Mouse (Mus musculus) MEL (cell line): ENCODE measurements at regions not wholly inside any gene's neighbourhood (a gene's known extent, or its start where the extent isn't known, plus 50 kb on each side); places are given as distances from the start of the nearest gene placed in this dataset.

Source experiments
- DNase-seq: peaks from one replicate; pipeline ENCODE4 v3.0.0; 2011; ENCODE audit warnings: low read depth, low spot score
- H3K27ac ChIP-seq: 2 replicates; pipeline ENCODE4 v1.5.1; 2012; ENCODE audit warnings: low read depth, mild to moderate bottlenecking, control low read depth, low read length, moderate library complexity; ENCODE audit not compliant: control insufficient read depth
- H3K27me3 ChIP-seq, 2 experiments: fragments of 150-350 bp in 1 of 2; sonication (generic) in 1 of 2; 2 replicates each; pipeline ENCODE4 v1.6.1; 2012; ENCODE audit warnings: low read length in 2 of 2, mild to moderate bottlenecking in 2 of 2, improper control_type of control experiment in 1 of 2, moderate library complexity in 1 of 2; ENCODE audit not compliant: insufficient read depth in 2 of 2, control insufficient read depth in 1 of 2
- H3K36me3 ChIP-seq, 2 experiments: 2 replicates each; pipeline ENCODE4 v1.6.1; 2012 to 2014; ENCODE audit warnings: low read length in 2 of 2, improper control_type of control experiment in 1 of 2, inconsistent platforms in 1 of 2, mild to moderate bottlenecking in 1 of 2; ENCODE audit not compliant: insufficient read depth in 2 of 2, control insufficient read depth in 1 of 2
- H3K4me1 ChIP-seq, 2 experiments: fragments of 150-350 bp in 1 of 2; sonication (generic) in 1 of 2; 2 replicates each; pipeline ENCODE4 v1.6.1; 2012; ENCODE audit warnings: low read length in 2 of 2, improper control_type of control experiment in 1 of 2, mild to moderate bottlenecking in 1 of 2; ENCODE audit not compliant: insufficient read depth in 2 of 2, control insufficient read depth in 1 of 2
- H3K4me3 ChIP-seq, 2 experiments: fragments of 150-350 bp in 1 of 2; sonication (generic) in 1 of 2; 2 replicates each; pipeline ENCODE4 v1.5.1; 2012; ENCODE audit warnings: low read depth in 2 of 2, low read length in 2 of 2, mild to moderate bottlenecking in 2 of 2, moderate library complexity in 2 of 2, control low read depth in 1 of 2, improper control_type of control experiment in 1 of 2; ENCODE audit not compliant: control insufficient read depth in 1 of 2, insufficient read depth in 1 of 2
- H3K79me2 ChIP-seq: 2 replicates; pipeline ENCODE4 v1.6.1; 2012; ENCODE audit warnings: mild to moderate bottlenecking, low read length, moderate library complexity; ENCODE audit not compliant: control insufficient read depth, poor library complexity, insufficient read depth
- H3K9ac ChIP-seq: 2 replicates; pipeline ENCODE4 v1.6.1; 2012; ENCODE audit warnings: low read depth, mild to moderate bottlenecking, control low read depth, low read length, moderate library complexity; ENCODE audit not compliant: control insufficient read depth, poor library complexity, severe bottlenecking
- H3K9me3 ChIP-seq: fragments of 150-350 bp; sonication (generic); replicated peaks from 2 replicates; pipeline ENCODE4 v1.6.1; 2012; ENCODE audit warnings: mild to moderate bottlenecking, low read length, improper control_type of control experiment, moderate library complexity; ENCODE audit not compliant: insufficient read depth
- CHD1 ChIP-seq: IDR thresholded peaks from 2 replicates; pipeline ENCODE4 v1.6.1; 2012; ENCODE audit warnings: low read depth, mild to moderate bottlenecking, inconsistent platforms, low read length, improper control_type of control experiment
- CHD2 ChIP-seq: IDR thresholded peaks from 2 replicates; pipeline ENCODE4 v1.6.1; 2011; ENCODE audit warnings: low read length, improper control_type of control experiment
- CTCF ChIP-seq, 3 experiments: IDR thresholded peaks in 2 of 3; conservative IDR thresholded peaks in 1 of 3; 2 replicates each; pipeline ENCODE4 v1.5.1; 2011 to 2012; ENCODE audit warnings: low read length in 3 of 3, low read depth in 2 of 3, mild to moderate bottlenecking in 2 of 3, improper control_type of control experiment in 1 of 3, inconsistent platforms in 1 of 3, mixed read lengths in 1 of 3, moderate library complexity in 1 of 3; ENCODE audit not compliant: control insufficient read depth in 1 of 3, insufficient read depth in 1 of 3, poor library complexity in 1 of 3, severe bottlenecking in 1 of 3
- ELF1 ChIP-seq: IDR thresholded peaks from 2 replicates; pipeline ENCODE4 v1.6.1; 2014; ENCODE audit warnings: low read depth, mild to moderate bottlenecking, inconsistent platforms, low read length, improper control_type of control experiment, moderate library complexity
- EP300 ChIP-seq, 2 experiments: IDR thresholded peaks; 2 replicates each; pipeline ENCODE4 v1.6.1; 2011; ENCODE audit warnings: improper control_type of control experiment in 2 of 2, low read length in 2 of 2, low read depth in 1 of 2, mild to moderate bottlenecking in 1 of 2
- ETS1 ChIP-seq: IDR thresholded peaks from 2 replicates; pipeline ENCODE4 v1.6.1; 2012; ENCODE audit warnings: low read depth, mild to moderate bottlenecking, inconsistent platforms, low read length, improper control_type of control experiment, moderate library complexity
- HCFC1 ChIP-seq: IDR thresholded peaks from 2 replicates; pipeline ENCODE4 v1.6.1; 2012; ENCODE audit warnings: low read depth, mild to moderate bottlenecking, inconsistent platforms, low read length, improper control_type of control experiment, moderate library complexity
- JUND ChIP-seq: IDR thresholded peaks from 2 replicates; pipeline ENCODE4 v1.6.1; 2011; ENCODE audit warnings: low read depth, mild to moderate bottlenecking, improper control_type of control experiment, low read length
- KAT2A ChIP-seq: conservative IDR thresholded peaks from 2 replicates; pipeline ENCODE4 v1.6.1; 2012; ENCODE audit warnings: low read depth, low read length, improper control_type of control experiment, inconsistent platforms
- MAFK ChIP-seq: IDR thresholded peaks from 2 replicates; pipeline ENCODE4 v1.6.1; 2011; ENCODE audit warnings: low read depth, mild to moderate bottlenecking, low read length, improper control_type of control experiment, borderline replicate concordance
- MAZ ChIP-seq: IDR thresholded peaks from 2 replicates; pipeline ENCODE4 v1.6.1; 2012; ENCODE audit warnings: low read depth, mild to moderate bottlenecking, inconsistent platforms, low read length, improper control_type of control experiment
- NELFE ChIP-seq: IDR thresholded peaks from 2 replicates; pipeline ENCODE4 v1.6.1; 2011; ENCODE audit warnings: low read depth, low read length, improper control_type of control experiment
- POLR2A ChIP-seq, 2 experiments: IDR thresholded peaks; 2 replicates each; pipeline ENCODE4 v1.6.1; 2011 to 2012; ENCODE audit warnings: low read length in 2 of 2, mild to moderate bottlenecking in 2 of 2, control low read depth in 1 of 2, improper control_type of control experiment in 1 of 2, low read depth in 1 of 2, moderate library complexity in 1 of 2; ENCODE audit not compliant: control insufficient read depth in 1 of 2, insufficient read depth in 1 of 2, poor library complexity in 1 of 2
- POLR2AphosphoS2 ChIP-seq: IDR thresholded peaks from 2 replicates; pipeline ENCODE4 v1.6.1; 2011; ENCODE audit warnings: low read length, improper control_type of control experiment
- POLR2AphosphoS5 ChIP-seq: IDR thresholded peaks from 2 replicates; pipeline ENCODE4 v1.6.1; 2012; ENCODE audit warnings: low read depth, borderline replicate concordance, mild to moderate bottlenecking, inconsistent platforms, low read length, moderate library complexity, mixed read lengths
- SMC3 ChIP-seq: IDR thresholded peaks from 2 replicates; pipeline ENCODE4 v1.6.1; 2011; ENCODE audit warnings: low read depth, low read length, improper control_type of control experiment
- TAL1 ChIP-seq: IDR thresholded peaks from 2 replicates; pipeline ENCODE4 v1.6.1; 2012; ENCODE audit warnings: mild to moderate bottlenecking, inconsistent platforms, low read length, moderate library complexity, mixed read lengths
- TCF12 ChIP-seq: IDR thresholded peaks from 2 replicates; pipeline ENCODE4 v1.6.1; 2014; ENCODE audit warnings: low read depth, mild to moderate bottlenecking, inconsistent platforms, low read length, improper control_type of control experiment, moderate library complexity
- USF2 ChIP-seq, 2 experiments: IDR thresholded peaks; 2 replicates each; pipeline ENCODE4 v1.6.1; 2011 to 2012; ENCODE audit warnings: improper control_type of control experiment in 2 of 2, low read length in 2 of 2, borderline replicate concordance in 1 of 2, inconsistent platforms in 1 of 2, low read depth in 1 of 2, mild to moderate bottlenecking in 1 of 2; ENCODE audit not compliant: insufficient read depth in 1 of 2

GRCm38 (mm10) chr14:16927136-16927535, 108.2 kb upstream of the Rarb start:
- H3K4me3 ChIP-seq: no peak overlapping the region
- H3K4me1 ChIP-seq: no peaks in the 10 kb centered on the region
- H3K9me3 ChIP-seq: no peaks in the 10 kb centered on the region
- H3K9ac ChIP-seq: no peak overlapping the region
- no peaks in the 10 kb centered on the region for H3K79me2 ChIP-seq
- no peak overlapping the region for H3K27ac ChIP-seq
- DNase-seq: no peak
- H3K36me3 ChIP-seq: no peaks in the 10 kb centered on the region
- TF ChIP-seq CHD1 (no peak), POLR2AphosphoS2 (no peak), ETS1 (no peak), HCFC1 (no peak), TCF12 (no peak), USF2 (IDR thresholded peaks at IDR 0.05; ENCODE audit: borderline replicate concordance in 1 of 2, insufficient read depth in 1 of 2, low read depth in 1 of 2, low read length in 2 of 2) (no peak), MAFK (no peak), EP300 (IDR thresholded peaks at IDR 0.05; ENCODE audit: low read depth in 1 of 2, low read length in 2 of 2) (no peak)
- no peaks in the 10 kb centered on the region for H3K27me3 ChIP-seq

DNA sequence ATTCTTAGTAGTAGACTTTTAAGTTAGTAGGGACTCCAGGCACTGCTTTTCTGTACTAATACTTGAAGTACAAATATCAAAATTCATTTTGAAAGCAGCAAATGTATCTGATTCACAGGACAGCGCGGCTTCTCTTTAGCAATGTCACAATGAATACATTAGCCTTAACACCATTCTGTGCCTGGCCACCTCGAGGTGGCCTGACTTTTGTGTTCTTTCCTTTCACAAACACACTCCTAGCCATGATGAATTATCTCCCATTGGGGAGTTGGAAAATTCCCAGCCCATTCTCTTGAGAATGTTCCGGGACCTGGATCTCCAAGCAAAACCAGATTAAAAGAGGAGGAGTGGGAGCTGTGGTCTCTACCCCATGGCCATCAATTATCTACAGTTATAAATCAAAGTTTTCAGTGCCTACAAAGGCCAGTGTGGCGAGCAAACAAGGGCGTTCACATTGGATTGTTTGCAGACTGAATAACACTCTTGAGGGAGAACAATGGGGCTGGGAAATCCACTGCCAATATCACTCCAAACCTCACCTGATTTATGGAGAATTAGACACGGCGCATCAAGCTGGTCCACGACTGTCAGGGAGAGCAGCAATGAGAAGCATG, 82.7 kb upstream of the Rarb start:
- no peaks in the 10 kb centered on the region for H3K4me1 ChIP-seq
- no peak overlapping the region for H3K9ac ChIP-seq
- TF ChIP-seq JUND: no peak
- no peak for TF ChIP-seq ETS1
- TF ChIP-seq POLR2AphosphoS5: no peak
- TF ChIP-seq CTCF (IDR thresholded peaks at IDR 0.05 in 2 of 3, conservative IDR thresholded peaks at IDR 0.05 in 1 of 3; ENCODE audit: control insufficient read depth in 1 of 3, insufficient read depth in 1 of 3, low read depth in 2 of 3, low read length in 3 of 3, poor library complexity in 1 of 3, severe bottlenecking in 1 of 3): no peak
- no peak for TF ChIP-seq TAL1
- TF ChIP-seq POLR2A (IDR thresholded peaks at IDR 0.05; ENCODE audit: control insufficient read depth in 1 of 2, insufficient read depth in 1 of 2, low read depth in 1 of 2, low read length in 2 of 2, poor library complexity in 1 of 2): no peak
- TF ChIP-seq ELF1: no peak
- TF ChIP-seq MAZ: no peak
- TF ChIP-seq CHD2: no peak
- TF ChIP-seq SMC3: no peak
- no peak for TF ChIP-seq USF2 (IDR thresholded peaks at IDR 0.05; ENCODE audit: borderline replicate concordance in 1 of 2, insufficient read depth in 1 of 2, low read depth in 1 of 2, low read length in 2 of 2)
- no peak for TF ChIP-seq CHD1
- no peak for TF ChIP-seq NELFE
- TF ChIP-seq KAT2A: no peak
- no peaks in the 10 kb centered on the region for H3K79me2 ChIP-seq
- H3K27ac ChIP-seq: no peak overlapping the region
- H3K9me3 ChIP-seq: no peaks in the 10 kb centered on the region
- DNase-seq: no peak
- no peaks in the 10 kb centered on the region for H3K36me3 ChIP-seq
- no peaks in the 10 kb centered on the region for H3K27me3 ChIP-seq
- H3K4me3 ChIP-seq: no peak overlapping the region
